ENCODE assay signal across 8 mouse cellular contexts in the genomic region with DNA sequence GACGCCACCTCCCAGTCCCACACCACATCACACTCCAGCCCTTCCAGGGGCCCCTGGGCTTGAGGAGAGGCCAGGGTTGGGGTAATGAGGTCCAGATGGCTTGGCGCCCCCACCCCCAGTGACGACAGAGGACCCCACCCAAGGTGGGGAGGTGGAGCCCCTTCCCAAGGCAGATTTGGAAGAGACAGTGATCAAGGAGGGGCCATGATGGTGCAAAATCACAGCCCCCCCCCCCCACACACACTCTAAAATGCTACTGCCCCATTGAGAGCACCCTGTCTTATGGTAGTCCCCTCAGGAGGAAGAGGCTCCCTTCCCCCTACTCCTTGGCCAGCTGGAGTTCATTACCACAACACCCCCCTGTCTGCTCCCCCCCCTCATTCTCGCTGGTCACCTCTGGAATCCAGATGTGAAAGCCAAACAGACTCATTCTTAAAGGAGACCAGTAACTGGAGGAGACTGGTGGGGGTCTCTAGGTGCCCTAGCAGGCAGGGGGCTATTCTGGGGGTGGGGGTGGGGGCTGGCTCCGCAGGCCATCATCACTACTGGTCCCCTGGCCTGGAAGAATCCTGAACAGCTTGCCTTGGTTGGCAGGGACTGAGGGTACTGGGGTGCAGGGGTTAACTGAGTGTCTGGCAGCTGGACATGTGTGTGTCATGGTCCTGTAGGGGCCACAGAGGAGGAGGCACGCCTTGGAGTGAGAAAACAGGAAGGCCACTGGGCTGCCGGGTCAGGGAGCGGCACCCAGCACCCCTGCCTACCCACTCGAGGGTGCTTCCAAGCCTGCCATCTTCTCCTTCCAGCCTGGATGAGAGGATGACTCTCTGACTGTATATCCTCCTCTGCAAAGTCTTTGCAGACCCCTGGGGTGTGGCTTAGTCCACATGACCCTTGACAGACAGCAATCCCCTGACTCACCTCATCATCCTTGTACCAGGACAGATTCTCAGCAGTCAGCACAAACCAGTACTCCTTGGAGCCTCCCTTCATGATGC. TPM values are rescaled to one million over a fixed set of nuclear protein-coding genes. Genes with fewer than 3 reads are reported as not detected.
DNase-seq lines count a peak whose midpoint lies in the region; ATAC-seq and TF ChIP-seq lines count a peak whose summit lies in the region.

No protein-coding gene starts in this region.

- no peak for DNase-seq in layer of hippocampus, adult 2 months (ENCODE audit: low spot score in 2 of 2)
- DNase-seq in layer of hippocampus, adult 9-11 months = no peak
- peak; percentile 34 for DNase-seq in lung, postnatal 36 days
- DNase-seq in thymus, postnatal 0 days (ENCODE audit: low spot score) = no peak
- DNase-seq in cerebellum, postnatal 14 days = no peak
- no peak for DNase-seq in frontal cortex, adult 2 months (ENCODE audit: extremely low spot score in 1 of 2, low spot score in 1 of 2)

- no peaks in the 10 kb centered on the region for H3K9me3 ChIP-seq in embryonic facial prominence, embryonic 12.5 days
- no peaks in the 10 kb centered on the region for H3K9me3 ChIP-seq in heart, embryonic 15.5 days (replicated peaks)

- peak overlapping the region; percentile 82 for H3K4me2 ChIP-seq in embryonic facial prominence, embryonic 12.5 days (replicated peaks)
- 0 out of 2 replicates have a peak overlapping the region, but pooled peaks have one; percentile 27 for H3K4me2 ChIP-seq in heart, embryonic 15.5 days

- ATAC-seq in embryonic facial prominence, embryonic 12.5 days (ENCODE audit: insufficient number of reproducible peaks, insufficient read depth, low FRiP score, low TSS enrichment) = peak; percentile 37
- ATAC-seq in heart, embryonic 15.5 days (replicated peaks; ENCODE audit: insufficient number of reproducible peaks, insufficient read depth, low FRiP score, low read depth) = no peak

- H3K36me3 ChIP-seq in embryonic facial prominence, embryonic 12.5 days = peaks cover 18% of the 10 kb centered on the region; the same call in 1 of the 2 replicates
- H3K36me3 ChIP-seq in heart, embryonic 15.5 days = no peaks in the 10 kb centered on the region

- TF ChIP-seq CTCF in layer of hippocampus, adult 2 months (conservative IDR thresholded peaks at IDR 0.05) = no peak

- peak overlapping the region; percentile 24; the same call in 1 of the 2 replicates for H3K9ac ChIP-seq in embryonic facial prominence, embryonic 12.5 days
- no peak overlapping the region for H3K9ac ChIP-seq in heart, embryonic 15.5 days

- no peaks in the 10 kb centered on the region for H3K27me3 ChIP-seq in embryonic facial prominence, embryonic 12.5 days
- H3K27me3 ChIP-seq in heart, embryonic 15.5 days = peaks cover 21% of the 10 kb centered on the region

- H3K4me3 ChIP-seq in layer of hippocampus, adult 2 months = no peak overlapping the region
- H3K4me3 ChIP-seq in embryonic facial prominence, embryonic 12.5 days = peak overlapping the region; percentile 21; the same call in 1 of the 2 replicates
- no peak overlapping the region for H3K4me3 ChIP-seq in heart, embryonic 15.5 days

- peaks cover 55% of the 10 kb centered on the region for H3K4me1 ChIP-seq in embryonic facial prominence, embryonic 12.5 days
- peaks cover 39% of the 10 kb centered on the region for H3K4me1 ChIP-seq in heart, embryonic 15.5 days (replicated peaks)

- H3K27ac ChIP-seq in layer of hippocampus, adult 2 months = peak overlapping the region; percentile 68; the same call in 1 of the 2 replicates
- peak overlapping the region; percentile 99 for H3K27ac ChIP-seq in embryonic facial prominence, embryonic 12.5 days
- peak overlapping the region; percentile 88 for H3K27ac ChIP-seq in heart, embryonic 15.5 days

- WGBS in embryonic facial prominence, embryonic 12.5 days = 15% methylated on average over 9 of the region's 9 CpGs
- 31% methylated on average over 9 of the region's 9 CpGs for WGBS in heart, embryonic 15.5 days

RNA-seq across cellular contexts. Expression of gene Swi5, which starts 32.0 kb away (rescaled TPM):
- total RNA-seq in layer of hippocampus, adult 2 months (2021) = 100 to 1,000 TPM; 212 to 222 TPM
- 413 TPM in 2 replicates for polyA plus RNA-seq in embryonic facial prominence, embryonic 12.5 days (2016; fragmentation: Nextera tagmentation; extraction: Ambion mirVana)
- 275 and 299 TPM in 2 replicates for polyA plus RNA-seq in heart, embryonic 15.5 days (2015; fragmentation: Nextera tagmentation; extraction: Ambion mirVana)
- 429 and 466 TPM in 2 replicates for polyA plus RNA-seq in thymus, postnatal 0 days (2015; fragmentation: Nextera tagmentation; extraction: Ambion mirVana)
- polyA plus RNA-seq in frontal cortex, adult 2 months (2012; rRNA removed) = 267 and 274 TPM in 2 replicates

RNA-seq across cellular contexts. Expression of gene Ciz1, which starts 32.2 kb away (rescaled TPM):
- 10 to 100 TPM; 75.3 to 92.7 TPM for total RNA-seq in layer of hippocampus, adult 2 months (2021)
- polyA plus RNA-seq in embryonic facial prominence, embryonic 12.5 days (2016; fragmentation: Nextera tagmentation; extraction: Ambion mirVana) = 50.6 and 57.8 TPM in 2 replicates
- polyA plus RNA-seq in heart, embryonic 15.5 days (2015; fragmentation: Nextera tagmentation; extraction: Ambion mirVana) = 30.9 and 46.0 TPM in 2 replicates
- polyA plus RNA-seq in thymus, postnatal 0 days (2015; fragmentation: Nextera tagmentation; extraction: Ambion mirVana) = 30.5 and 37.6 TPM in 2 replicates
- 164 and 170 TPM in 2 replicates for polyA plus RNA-seq in frontal cortex, adult 2 months (2012; rRNA removed)

RNA-seq across cellular contexts. Expression of gene Golga2, which starts 32.7 kb away (rescaled TPM):
- total RNA-seq in layer of hippocampus, adult 2 months (2021) = 10 to 100 TPM; 87.9 TPM
- polyA plus RNA-seq in embryonic facial prominence, embryonic 12.5 days (2016; fragmentation: Nextera tagmentation; extraction: Ambion mirVana) = 27.4 and 29.7 TPM in 2 replicates
- polyA plus RNA-seq in heart, embryonic 15.5 days (2015; fragmentation: Nextera tagmentation; extraction: Ambion mirVana) = 21.7 and 26.4 TPM in 2 replicates
- polyA plus RNA-seq in thymus, postnatal 0 days (2015; fragmentation: Nextera tagmentation; extraction: Ambion mirVana) = 11.6 and 15.4 TPM in 2 replicates
- 59.2 and 66.6 TPM in 2 replicates for polyA plus RNA-seq in frontal cortex, adult 2 months (2012; rRNA removed)

RNA-seq across cellular contexts. Expression of gene Dnm1, which starts 33.3 kb away (rescaled TPM):
- 1,000 to 10,000 TPM; 1,274 to 1,381 TPM for total RNA-seq in layer of hippocampus, adult 2 months (2021)
- 45.0 and 47.8 TPM in 2 replicates for polyA plus RNA-seq in embryonic facial prominence, embryonic 12.5 days (2016; fragmentation: Nextera tagmentation; extraction: Ambion mirVana)
- polyA plus RNA-seq in heart, embryonic 15.5 days (2015; fragmentation: Nextera tagmentation; extraction: Ambion mirVana) = 1.9 and 5.4 TPM in 2 replicates
- 0.69 and 0.83 TPM in 2 replicates for polyA plus RNA-seq in thymus, postnatal 0 days (2015; fragmentation: Nextera tagmentation; extraction: Ambion mirVana)
- 1,288 and 1,302 TPM in 2 replicates for polyA plus RNA-seq in frontal cortex, adult 2 months (2012; rRNA removed)

RNA-seq across cellular contexts. Expression of gene Uck1, which starts 59.9 kb away (rescaled TPM):
- total RNA-seq in layer of hippocampus, adult 2 months (2021) = 10 to 100 TPM; 55.3 to 57.8 TPM
- polyA plus RNA-seq in embryonic facial prominence, embryonic 12.5 days (2016; fragmentation: Nextera tagmentation; extraction: Ambion mirVana) = 69.9 and 81.5 TPM in 2 replicates
- polyA plus RNA-seq in heart, embryonic 15.5 days (2015; fragmentation: Nextera tagmentation; extraction: Ambion mirVana) = 32.9 and 49.0 TPM in 2 replicates
- 66.9 and 72.4 TPM in 2 replicates for polyA plus RNA-seq in thymus, postnatal 0 days (2015; fragmentation: Nextera tagmentation; extraction: Ambion mirVana)
- polyA plus RNA-seq in frontal cortex, adult 2 months (2012; rRNA removed) = 69.5 and 72.7 TPM in 2 replicates
